Mouse (Mus musculus) lung, embryonic 15.5 days (tissue): ENCODE measurements around the gene Nxpe5. TPM values are rescaled to one million over a fixed set of nuclear protein-coding genes. Genes with fewer than 3 reads are reported as not detected.

Experiments used
- ATAC-seq: fragments of 200-750 bp; cut with Nextera tagmentation; 2 replicates; pipeline ENCODE4 v1.8.0; 2017; ENCODE audit warnings: moderate number of reproducible peaks, borderline replicate concordance; ENCODE audit not compliant: low FRiP score, low TSS enrichment; ENCODE audit errors: extremely low read depth
- H3K27ac ChIP-seq: fragments of 300-500 bp; sonication (generic); 2 replicates; pipeline ENCODE4 v1.5.1; 2015; ENCODE audit warnings: moderate library complexity, mild to moderate bottlenecking, inconsistent platforms
- H3K27me3 ChIP-seq: fragments of 300-500 bp; sonication (generic); 2 replicates; pipeline ENCODE4 v1.6.1; 2015; ENCODE audit warnings: inconsistent platforms
- H3K36me3 ChIP-seq: fragments of 300-500 bp; sonication (generic); 2 replicates; pipeline ENCODE4 v1.6.1; 2015; ENCODE audit warnings: inconsistent platforms
- H3K4me1 ChIP-seq: fragments of 300-500 bp; sonication (generic); 2 replicates; pipeline ENCODE4 v1.6.1; 2015; ENCODE audit warnings: inconsistent platforms
- H3K4me2 ChIP-seq: fragments of 300-500 bp; sonication (generic); 2 replicates; pipeline ENCODE4 v1.6.1; 2015; ENCODE audit warnings: inconsistent platforms, mild to moderate bottlenecking, moderate library complexity
- H3K4me3 ChIP-seq: fragments of 300-500 bp; sonication (generic); 2 replicates; pipeline ENCODE4 v1.5.1; 2015; ENCODE audit warnings: mild to moderate bottlenecking, inconsistent platforms
- H3K9ac ChIP-seq: fragments of 300-500 bp; sonication (generic); 2 replicates; pipeline ENCODE4 v1.6.1; 2015; ENCODE audit warnings: inconsistent platforms
- H3K9me3 ChIP-seq: fragments of 300-500 bp; sonication (generic); 2 replicates; pipeline ENCODE4 v1.6.1; 2016; ENCODE audit warnings: inconsistent platforms
- WGBS: fragments of 180-500 bp; shearing (Covaris S2); methylation state at CpG from one replicate; pipeline ENCODE4 v1.1.7; 2015; 5-methylcytosine and 5-hydroxymethylcytosine counted together
- polyA plus RNA-seq: library from polyadenylated mRNA; unstranded; fragments of >200 nt; fragmentation: Nextera tagmentation; extraction: Ambion mirVana; gene quantifications from 2 replicates; pipeline ENCODE4 v1.2.1, GENCODE M21; 2015

Nxpe5 gene
- polyA plus RNA-seq, 1 experiment from 2014 or later: not detected

DNA sequence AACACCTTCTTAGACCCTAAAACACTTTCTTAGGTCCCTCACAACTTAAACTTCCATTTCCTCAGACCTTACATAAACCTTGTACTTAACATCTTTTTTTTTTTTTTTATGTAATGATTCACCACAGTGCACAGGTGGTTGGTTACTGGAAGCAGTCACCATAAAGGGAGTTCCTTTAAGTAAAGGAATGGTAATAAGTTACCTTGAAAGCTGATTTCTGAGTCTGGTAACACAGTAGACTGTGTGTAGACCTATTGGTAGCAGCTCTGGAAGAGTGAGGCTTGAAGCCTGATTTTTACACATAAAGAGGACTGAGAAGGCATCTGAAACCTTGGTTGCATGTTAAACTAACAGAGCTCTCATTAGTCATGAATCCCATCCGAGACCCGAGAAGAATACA is 5.8 kb upstream of the Nxpe5 start:
- no peak for ATAC-seq

DNA sequence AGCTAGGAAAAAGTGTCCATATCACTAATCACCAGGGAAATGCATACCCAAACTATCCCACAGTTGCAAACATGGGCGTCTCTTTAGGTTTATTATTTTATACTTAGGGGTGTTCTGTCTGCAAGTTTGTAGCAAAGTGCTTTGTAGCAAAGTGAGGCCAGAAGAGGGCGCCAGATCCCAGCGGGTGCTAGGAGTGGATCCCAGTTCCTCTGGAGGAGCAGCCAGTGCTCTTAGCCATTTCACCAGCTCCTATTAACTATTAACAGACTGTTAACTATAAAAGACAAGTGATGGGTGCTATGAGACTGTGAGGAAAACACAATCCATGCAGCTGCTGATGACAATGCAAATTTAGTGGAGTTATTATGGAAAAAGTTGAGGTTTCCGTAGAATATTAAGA is 3.6 kb upstream of the Nxpe5 start:
- ATAC-seq: no peak
- 24% methylated on average over 4 of the region's 4 CpGs for WGBS

More for the DNA sequence above, 5.8 kb upstream of the Nxpe5 start:
- no peak overlapping the region for H3K4me3 ChIP-seq
- H3K4me1 ChIP-seq: no peaks in the 10 kb centered on the region
- H3K36me3 ChIP-seq: no peaks in the 10 kb centered on the region
- H3K4me2 ChIP-seq: no peak overlapping the region
- 38% methylated on average over 2 of the region's 2 CpGs for WGBS
- H3K9ac ChIP-seq: no peak overlapping the region
- H3K9me3 ChIP-seq: no peaks in the 10 kb centered on the region
- H3K27ac ChIP-seq: no peak overlapping the region
- H3K27me3 ChIP-seq: no peaks in the 10 kb centered on the region

DNA sequence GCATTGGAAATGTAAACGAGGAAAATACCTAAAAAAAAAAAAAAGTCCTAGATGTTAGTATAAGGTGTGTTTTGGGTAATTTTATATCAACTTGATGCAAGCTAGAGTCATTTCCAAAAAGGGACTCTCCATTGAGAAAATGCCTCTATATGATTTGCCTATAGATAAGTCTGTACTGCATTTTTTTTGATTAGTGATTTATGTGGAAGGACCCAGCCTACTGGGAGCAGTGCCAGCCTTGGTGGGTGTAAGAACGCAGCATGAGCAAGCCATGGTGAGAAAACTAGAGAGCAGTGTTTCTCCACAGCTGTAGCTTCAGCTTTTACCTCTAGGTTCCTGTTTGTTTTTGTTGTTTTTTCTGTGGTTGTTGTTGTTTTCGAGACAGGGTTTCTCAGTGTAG is 2.4 kb upstream of the Nxpe5 start:
- 45% methylated on average over 3 of the region's 3 CpGs for WGBS

More for the DNA sequence above, 3.6 kb upstream of the Nxpe5 start:
- Histone ChIP-seq H3K27me3 (no peaks in the 10 kb centered on the region), H3K9me3 (no peaks in the 10 kb centered on the region), H3K4me1 (no peaks in the 10 kb centered on the region), H3K4me3 (no peak overlapping the region), H3K4me2 (no peak overlapping the region), H3K36me3 (no peaks in the 10 kb centered on the region), H3K27ac (no peak overlapping the region), H3K9ac (no peak overlapping the region)

DNA sequence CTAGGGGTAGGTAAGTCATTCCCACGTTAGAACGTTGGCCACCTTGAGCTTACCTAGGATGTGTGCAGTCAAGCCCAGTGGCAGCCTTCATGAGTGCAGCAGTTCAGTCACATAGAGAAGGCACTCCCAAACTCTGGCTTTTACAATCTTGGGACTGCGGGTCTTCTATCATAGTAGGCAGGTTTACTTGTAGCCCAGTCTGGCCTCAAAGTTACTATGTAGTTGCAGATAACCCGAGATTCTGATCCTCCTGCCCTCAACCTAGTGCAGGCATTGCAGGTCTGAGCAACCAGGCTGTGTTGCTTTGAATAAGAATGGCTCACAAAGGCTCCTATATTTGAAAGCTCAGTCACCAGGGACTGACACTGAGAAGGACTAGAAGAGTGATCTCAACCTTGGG is 793 bp downstream of the Nxpe5 start:
- WGBS: 75% methylated on average over 4 of the region's 4 CpGs
- ATAC-seq: no peak
- Histone ChIP-seq H3K4me3 (no peak overlapping the region), H3K9me3 (no peaks in the 10 kb centered on the region), H3K4me1 (no peaks in the 10 kb centered on the region), H3K4me2 (no peak overlapping the region), H3K27ac (no peak overlapping the region), H3K27me3 (no peaks in the 10 kb centered on the region), H3K36me3 (no peaks in the 10 kb centered on the region), H3K9ac (no peak overlapping the region)

More for the DNA sequence above, 2.4 kb upstream of the Nxpe5 start:
- H3K27me3 ChIP-seq: no peaks in the 10 kb centered on the region
- ATAC-seq: no peak
- no peaks in the 10 kb centered on the region for H3K9me3 ChIP-seq
- no peaks in the 10 kb centered on the region for H3K4me1 ChIP-seq
- H3K27ac ChIP-seq: no peak overlapping the region
- H3K9ac ChIP-seq: no peak overlapping the region
- no peaks in the 10 kb centered on the region for H3K36me3 ChIP-seq
- H3K4me2 ChIP-seq: no peak overlapping the region
- no peak overlapping the region for H3K4me3 ChIP-seq

DNA sequence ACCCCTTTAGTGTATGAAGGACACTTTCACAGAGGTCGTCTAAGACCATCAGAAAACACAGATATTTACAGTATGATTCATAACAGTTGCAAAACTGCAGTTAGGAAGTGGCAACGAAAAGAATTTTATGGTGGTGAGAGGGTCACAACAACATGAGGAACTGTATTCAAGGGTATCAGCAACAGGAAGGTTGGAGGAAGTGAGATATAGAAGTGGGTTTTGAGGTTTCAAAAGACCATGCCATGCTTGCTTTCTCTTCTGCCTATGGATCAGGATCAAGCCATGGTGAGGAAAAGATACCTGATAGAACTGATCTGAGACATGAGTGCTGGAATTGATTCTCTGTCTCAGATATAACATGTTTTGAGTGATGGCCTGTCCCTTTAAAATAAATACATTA is 1.7 kb downstream of the Nxpe5 start:
- H3K9ac ChIP-seq: no peak overlapping the region
- no peaks in the 10 kb centered on the region for H3K4me1 ChIP-seq
- ATAC-seq: no peak
- no peaks in the 10 kb centered on the region for H3K9me3 ChIP-seq
- H3K27ac ChIP-seq: no peak overlapping the region
- 57% methylated on average over 2 of the region's 2 CpGs for WGBS
- H3K4me2 ChIP-seq: no peak overlapping the region
- H3K27me3 ChIP-seq: no peaks in the 10 kb centered on the region
- no peak overlapping the region for H3K4me3 ChIP-seq
- no peaks in the 10 kb centered on the region for H3K36me3 ChIP-seq

DNA sequence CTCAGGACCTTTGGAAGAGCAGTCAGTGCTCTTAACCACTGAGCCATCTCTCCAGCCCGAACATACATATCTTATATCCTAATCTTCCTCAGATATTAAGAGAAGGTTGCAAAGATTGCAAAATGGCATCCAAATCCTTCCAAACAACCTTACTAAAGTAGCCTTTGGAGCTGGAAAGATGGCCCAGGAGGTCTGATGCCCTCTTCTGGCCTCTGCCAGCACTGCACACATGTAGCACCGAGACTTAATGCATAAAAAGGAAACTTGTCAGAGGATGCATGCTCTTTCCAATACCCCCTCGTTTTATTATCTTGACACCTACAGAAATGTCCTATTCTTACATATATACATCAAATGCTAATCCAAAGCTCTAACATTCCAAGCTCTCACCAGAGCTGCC is 2.3 kb downstream of the Nxpe5 start:
- no peaks in the 10 kb centered on the region for H3K36me3 ChIP-seq
- no peak overlapping the region for H3K4me2 ChIP-seq
- H3K9me3 ChIP-seq: no peaks in the 10 kb centered on the region
- no peak overlapping the region for H3K9ac ChIP-seq
- 57% methylated on average over 3 of the region's 3 CpGs for WGBS
- H3K4me3 ChIP-seq: no peak overlapping the region
- no peak for ATAC-seq
- H3K27ac ChIP-seq: no peak overlapping the region
- no peaks in the 10 kb centered on the region for H3K4me1 ChIP-seq
- no peaks in the 10 kb centered on the region for H3K27me3 ChIP-seq

DNA sequence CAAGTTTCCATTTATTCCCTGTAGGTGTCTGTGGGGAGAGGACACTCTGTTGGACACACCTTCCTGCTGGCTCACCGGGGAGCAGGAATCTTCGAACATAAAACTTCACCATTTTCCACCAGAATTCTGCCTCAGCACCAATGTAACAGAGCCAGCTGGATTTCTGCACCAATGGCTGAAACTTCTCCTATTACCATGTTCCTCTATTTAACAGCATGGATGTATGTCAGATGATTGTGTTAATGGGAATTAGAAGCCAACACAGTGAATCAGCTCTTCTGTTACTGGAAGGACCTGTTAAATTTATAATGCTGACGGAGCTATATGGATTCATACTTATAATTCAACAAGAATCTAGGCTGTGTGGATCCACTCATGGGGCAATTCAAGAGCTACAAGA is 3.8 kb downstream of the Nxpe5 start:
- Histone ChIP-seq H3K4me3 (no peak overlapping the region), H3K4me1 (no peaks in the 10 kb centered on the region), H3K9ac (no peak overlapping the region), H3K4me2 (no peak overlapping the region), H3K27ac (no peak overlapping the region), H3K27me3 (no peaks in the 10 kb centered on the region), H3K9me3 (no peaks in the 10 kb centered on the region), H3K36me3 (no peaks in the 10 kb centered on the region)
- WGBS: 85% methylated on average over 3 of the region's 3 CpGs
- ATAC-seq: no peak

DNA sequence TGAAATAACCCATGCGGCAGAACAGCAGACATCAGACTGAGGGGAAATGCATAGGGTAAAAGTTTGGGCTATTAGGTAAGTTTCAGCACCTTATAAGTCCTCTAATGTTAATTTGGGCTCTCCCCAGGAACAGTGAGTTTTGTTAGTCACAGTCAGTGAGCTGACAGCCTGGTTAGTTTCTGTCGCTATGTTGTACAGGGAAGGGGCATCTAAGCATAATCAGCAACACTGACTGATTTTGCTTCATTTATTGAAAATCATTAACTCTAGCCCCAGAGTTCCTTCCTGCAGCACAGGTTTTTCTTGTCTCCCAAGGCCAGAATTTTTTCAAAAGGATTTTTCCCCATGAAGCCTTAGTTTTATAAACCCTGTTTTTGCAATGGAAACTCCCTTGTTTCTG is 8.1 kb downstream of the Nxpe5 start:
- no peak overlapping the region for H3K4me3 ChIP-seq
- no peaks in the 10 kb centered on the region for H3K9me3 ChIP-seq
- no peaks in the 10 kb centered on the region for H3K36me3 ChIP-seq
- H3K9ac ChIP-seq: no peak overlapping the region
- no peak overlapping the region for H3K4me2 ChIP-seq
- H3K27me3 ChIP-seq: no peaks in the 10 kb centered on the region
- WGBS: 77% methylated on average over 2 of the region's 2 CpGs
- no peak for ATAC-seq
- H3K4me1 ChIP-seq: no peaks in the 10 kb centered on the region
- H3K27ac ChIP-seq: no peak overlapping the region

DNA sequence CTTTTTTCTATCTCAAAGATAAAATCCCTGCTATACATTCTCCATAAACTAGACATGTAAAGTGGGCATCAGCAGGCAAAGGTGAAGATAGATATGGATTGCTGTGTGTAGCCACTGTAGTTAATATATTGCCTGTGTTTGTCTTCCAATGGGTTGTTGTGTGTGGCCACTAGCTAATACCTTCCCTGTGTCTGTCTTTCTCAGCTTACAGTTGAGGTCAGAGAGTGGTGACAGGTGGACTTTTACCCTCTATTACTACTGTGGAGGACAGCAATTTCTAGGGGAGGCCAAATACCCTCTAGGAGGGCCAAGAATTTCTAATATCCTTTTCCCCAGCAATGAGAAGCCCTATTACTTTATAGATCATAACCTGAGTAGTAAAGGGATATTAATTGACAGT is 8.5 kb downstream of the Nxpe5 start:
- Histone ChIP-seq H3K4me1 (no peaks in the 10 kb centered on the region), H3K9ac (no peak overlapping the region), H3K27me3 (no peaks in the 10 kb centered on the region), H3K4me3 (no peak overlapping the region), H3K27ac (no peak overlapping the region), H3K36me3 (no peaks in the 10 kb centered on the region), H3K4me2 (no peak overlapping the region), H3K9me3 (no peaks in the 10 kb centered on the region)
- no peak for ATAC-seq

DNA sequence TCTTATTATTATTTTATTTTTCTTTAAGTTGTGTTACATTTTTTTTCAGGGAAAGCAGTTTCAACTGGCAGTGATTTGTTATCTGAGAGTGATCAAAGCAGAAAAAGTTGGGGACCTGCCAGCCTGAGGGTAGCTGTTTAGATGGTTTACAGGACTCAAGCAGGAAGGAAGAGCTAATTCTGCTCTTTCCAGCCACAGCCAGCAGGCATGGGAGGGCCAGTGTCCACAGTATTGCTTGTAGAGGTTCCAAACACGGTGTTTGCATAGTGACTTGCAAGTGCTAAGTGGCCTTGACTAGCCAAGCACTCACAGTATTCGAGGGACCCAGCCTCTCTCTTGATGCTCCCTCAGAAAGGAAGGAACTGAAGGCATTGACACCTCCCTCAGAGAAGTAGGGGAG is 15.8 kb downstream of the Nxpe5 start:
- Histone ChIP-seq H3K9me3 (no peaks in the 10 kb centered on the region), H3K9ac (no peak overlapping the region), H3K36me3 (no peaks in the 10 kb centered on the region), H3K4me1 (no peaks in the 10 kb centered on the region), H3K27ac (no peak overlapping the region), H3K4me2 (no peak overlapping the region), H3K4me3 (no peak overlapping the region), H3K27me3 (no peaks in the 10 kb centered on the region)
- 11% methylated on average over 2 of the region's 2 CpGs for WGBS
- ATAC-seq: no peak

DNA sequence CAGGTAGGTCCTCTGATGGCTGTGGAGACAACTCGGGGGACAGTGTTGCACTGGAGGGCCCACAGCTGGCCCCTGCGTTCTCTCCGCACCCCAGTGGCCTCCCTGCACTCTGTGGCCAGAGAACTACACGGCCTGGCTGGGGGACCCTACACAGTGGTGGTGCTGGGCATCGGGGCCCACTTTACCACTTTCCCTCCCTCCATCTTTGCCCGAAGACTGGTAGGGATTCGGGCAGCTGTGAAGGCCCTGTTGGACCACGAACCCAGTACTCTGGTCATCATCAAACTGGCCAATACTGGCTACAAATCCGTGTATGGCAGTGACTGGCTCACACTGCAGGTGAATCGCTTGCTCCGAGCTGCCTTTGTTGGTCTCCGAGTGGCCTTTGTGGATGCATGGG is 25.4 kb downstream of the Nxpe5 start:
- peaks cover 6% of the 10 kb centered on the region for H3K4me1 ChIP-seq
- H3K4me2 ChIP-seq: no peak overlapping the region
- no peaks in the 10 kb centered on the region for H3K36me3 ChIP-seq
- no peaks in the 10 kb centered on the region for H3K27me3 ChIP-seq
- no peak overlapping the region for H3K9ac ChIP-seq
- ATAC-seq: no peak
- no peak overlapping the region for H3K4me3 ChIP-seq
- no peaks in the 10 kb centered on the region for H3K9me3 ChIP-seq
- WGBS: 80% methylated on average over 12 of the region's 12 CpGs
- no peak overlapping the region for H3K27ac ChIP-seq

DNA sequence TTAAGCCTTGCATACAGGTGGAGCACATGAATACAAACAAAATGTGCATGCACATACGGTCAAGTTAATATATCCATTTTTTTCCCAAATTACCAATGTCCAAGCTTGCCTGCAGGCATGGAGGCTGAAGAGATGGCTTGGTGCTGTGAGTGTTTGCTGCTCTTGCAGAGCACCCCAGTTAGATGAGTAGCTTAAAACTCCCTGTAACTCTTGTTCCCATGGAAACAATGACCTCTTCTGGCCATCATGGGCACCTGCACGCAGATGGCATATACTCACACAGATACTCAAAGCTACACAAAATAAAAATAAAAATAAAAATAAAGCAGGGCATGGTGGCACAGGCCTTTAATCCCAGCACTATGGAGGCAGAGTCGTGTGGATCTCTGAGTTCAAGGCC is 27.4 kb downstream of the Nxpe5 start:
- Histone ChIP-seq H3K36me3 (0 out of 2 replicates have a peak, but pooled peaks cover 3% of the 10 kb centered on the region), H3K27ac (no peak overlapping the region), H3K9me3 (no peaks in the 10 kb centered on the region), H3K4me2 (no peak overlapping the region), H3K4me3 (no peak overlapping the region), H3K4me1 (peaks cover 10% of the 10 kb centered on the region), H3K9ac (no peak overlapping the region), H3K27me3 (no peaks in the 10 kb centered on the region)
- ATAC-seq: no peak
- WGBS: 93% methylated on average over 3 of the region's 3 CpGs

DNA sequence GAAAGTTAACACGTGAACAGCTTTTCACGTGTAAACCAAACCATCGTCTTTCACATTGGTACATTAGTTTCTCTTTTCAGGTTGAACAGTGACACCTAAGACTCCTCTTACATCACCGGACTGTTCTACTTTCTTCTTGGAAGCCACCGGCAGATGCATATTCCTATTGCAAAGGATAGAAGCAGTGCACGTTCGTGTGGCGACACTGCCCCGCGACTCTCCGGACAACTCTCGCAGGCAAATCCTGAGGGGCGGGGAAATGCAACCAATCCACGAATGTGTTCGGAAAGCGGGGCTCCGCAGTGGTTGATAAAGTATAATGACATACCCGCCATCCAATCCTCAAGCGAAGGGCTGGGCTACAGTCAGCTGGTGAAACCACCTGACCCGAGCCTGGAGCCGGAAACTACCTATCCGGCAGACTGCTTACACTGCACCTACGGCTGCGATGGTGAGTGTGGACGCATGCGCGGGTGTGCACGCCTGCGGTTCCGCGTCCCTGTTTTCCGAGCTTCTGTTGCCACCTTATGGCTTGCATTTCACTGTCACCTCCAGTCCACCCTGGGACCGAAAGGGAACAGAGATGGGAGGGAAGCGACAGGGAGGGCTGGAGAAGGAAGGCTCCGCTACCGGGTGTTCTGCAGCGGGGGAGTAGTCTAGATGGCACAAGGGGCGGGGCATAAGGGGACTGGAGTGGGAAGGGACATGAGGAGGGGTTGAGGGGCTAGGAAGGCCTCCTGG is 29.8 kb downstream of the Nxpe5 start, which contains the start of gene Lamtor4:
TSS of gene Lamtor4 (plus strand) at position 130 of the 741 bp plus-strand sequence.
- Histone ChIP-seq H3K4me1 (peaks cover 10% of the 10 kb centered on the region), H3K27me3 (no peaks in the 10 kb centered on the region)
- under 1% methylated on average over 38 of the region's 38 CpGs for WGBS

More for the DNA sequence above, 29.8 kb downstream of the Nxpe5 start, which contains the start of gene Lamtor4:
- ATAC-seq: peak; percentile 99
- Histone ChIP-seq H3K36me3 (peaks cover 23% of the 10 kb centered on the region), H3K9me3 (no peaks in the 10 kb centered on the region), H3K4me3 (peak within 1 kb of the TSS; percentile 76), H3K9ac (peak within 1 kb of the TSS; percentile 61), H3K4me2 (peak within 1 kb of the TSS; percentile 70), H3K27ac (peak within 1 kb of the TSS; percentile 77)
